Mouse (Mus musculus) midbrain, embryonic 15.5 days (tissue): ENCODE results near the gene Clnk. TPM values are rescaled to one million over a fixed set of nuclear protein-coding genes. Genes with fewer than 3 reads are reported as not detected.

Source experiments
- ATAC-seq: fragments of 200-750 bp; cut with Nextera tagmentation; replicated peaks from 2 replicates; pipeline ENCODE4 v1.8.0; 2017; ENCODE audit warnings: moderate TSS enrichment
- H3K27ac ChIP-seq: fragments of 300-500 bp; sonication (generic); 2 replicates; pipeline ENCODE4 v1.5.1; 2015; ENCODE audit warnings: mild to moderate bottlenecking, inconsistent platforms
- H3K27me3 ChIP-seq: fragments of 300-500 bp; sonication (generic); replicated peaks from 2 replicates; pipeline ENCODE4 v1.6.1; 2015; ENCODE audit warnings: inconsistent platforms
- H3K36me3 ChIP-seq: fragments of 300-500 bp; sonication (generic); replicated peaks from 2 replicates; pipeline ENCODE4 v1.6.1; 2015; ENCODE audit warnings: inconsistent platforms
- H3K4me1 ChIP-seq: fragments of 300-500 bp; sonication (generic); 2 replicates; pipeline ENCODE4 v1.6.1; 2015; ENCODE audit warnings: inconsistent platforms
- H3K4me2 ChIP-seq: fragments of 300-500 bp; sonication (generic); 2 replicates; pipeline ENCODE4 v1.6.1; 2015; ENCODE audit warnings: inconsistent platforms, mild to moderate bottlenecking, moderate library complexity
- H3K4me3 ChIP-seq: fragments of 300-500 bp; sonication (generic); 2 replicates; pipeline ENCODE4 v1.5.1; 2015; ENCODE audit warnings: mild to moderate bottlenecking, inconsistent platforms
- H3K9ac ChIP-seq: fragments of 300-500 bp; sonication (generic); 2 replicates; pipeline ENCODE4 v1.6.1; 2015; ENCODE audit warnings: mild to moderate bottlenecking, inconsistent platforms
- H3K9me3 ChIP-seq: fragments of 300-500 bp; sonication (generic); 2 replicates; pipeline ENCODE4 v1.6.1; 2016; ENCODE audit warnings: inconsistent platforms
- WGBS: fragments of 180-500 bp; shearing (Covaris S2); methylation state at CpG from one replicate; pipeline ENCODE4 v1.1.7; 2015; ENCODE audit warnings: mixed read lengths; 5-methylcytosine and 5-hydroxymethylcytosine counted together
- polyA plus RNA-seq: library from polyadenylated mRNA; unstranded; fragments of >200 nt; fragmentation: Nextera tagmentation; extraction: Ambion mirVana; gene quantifications from 2 replicates; pipeline ENCODE4 v1.2.1, GENCODE M21; 2015

Gene Clnk
- polyA plus RNA-seq, 1 experiment from 2014 or later = 0.13 TPM

- H3K9me3 ChIP-seq = no peaks in the 10 kb centered on the region
- H3K27ac ChIP-seq = no peak overlapping the region
- no peaks in the 10 kb centered on the region for H3K27me3 ChIP-seq
- no peak for ATAC-seq
- 98% methylated on average over 1 of the region's 1 CpGs for WGBS
- no peak overlapping the region for H3K9ac ChIP-seq
- no peaks in the 10 kb centered on the region for H3K36me3 ChIP-seq
- H3K4me2 ChIP-seq = no peak overlapping the region
- H3K4me1 ChIP-seq = no peaks in the 10 kb centered on the region
- H3K4me3 ChIP-seq = no peak overlapping the region
Measured at GRCm38 (mm10) chr5:38839981-38840380, 36.6 kb downstream of the Clnk start.

- no peak overlapping the region for H3K4me2 ChIP-seq
- ATAC-seq = no peak
- no peaks in the 10 kb centered on the region for H3K36me3 ChIP-seq
- no peak overlapping the region for H3K9ac ChIP-seq
- no peaks in the 10 kb centered on the region for H3K4me1 ChIP-seq
- H3K27me3 ChIP-seq = no peaks in the 10 kb centered on the region
- H3K4me3 ChIP-seq = no peak overlapping the region
- 91% methylated on average over 6 of the region's 6 CpGs for WGBS
- no peak overlapping the region for H3K27ac ChIP-seq
- no peaks in the 10 kb centered on the region for H3K9me3 ChIP-seq
Measured at GRCm38 (mm10) chr5:38827310-38827709, 49.3 kb downstream of the Clnk start.

- H3K9ac ChIP-seq = no peak overlapping the region
- H3K4me1 ChIP-seq = no peaks in the 10 kb centered on the region
- no peak for ATAC-seq
- 81% methylated on average over 5 of the region's 5 CpGs for WGBS
- no peak overlapping the region for H3K27ac ChIP-seq
- no peaks in the 10 kb centered on the region for H3K36me3 ChIP-seq
- H3K4me2 ChIP-seq = no peak overlapping the region
- H3K4me3 ChIP-seq = no peak overlapping the region
- H3K27me3 ChIP-seq = no peaks in the 10 kb centered on the region
- no peaks in the 10 kb centered on the region for H3K9me3 ChIP-seq
Measured at GRCm38 (mm10) chr5:38826586-38826985, 50.0 kb downstream of the Clnk start.

- no peak overlapping the region for H3K27ac ChIP-seq
- no peak overlapping the region for H3K4me3 ChIP-seq
- no peaks in the 10 kb centered on the region for H3K36me3 ChIP-seq
- 57% methylated on average over 14 of the region's 14 CpGs for WGBS
- no peaks in the 10 kb centered on the region for H3K27me3 ChIP-seq
- H3K9me3 ChIP-seq = no peaks in the 10 kb centered on the region
- no peak overlapping the region for H3K9ac ChIP-seq
- ATAC-seq = no peak
- H3K4me2 ChIP-seq = no peak overlapping the region
- no peaks in the 10 kb centered on the region for H3K4me1 ChIP-seq
Measured at GRCm38 (mm10) chr5:38824132-38824965, 52.3 kb downstream of the Clnk start.

GRCm38 (mm10) chr5:38813391-38814109 lies 63.1 kb downstream of the Clnk start:
- peak; percentile 50; the same call in 1 of the 2 replicates for ATAC-seq
- H3K4me1 ChIP-seq = peaks cover 6% of the 10 kb centered on the region; the same call in 1 of the 2 replicates
- H3K4me3 ChIP-seq = no peak overlapping the region
- H3K27ac ChIP-seq = no peak overlapping the region
- WGBS = 52% methylated on average over 9 of the region's 9 CpGs
- H3K36me3 ChIP-seq = no peaks in the 10 kb centered on the region
- H3K9me3 ChIP-seq = no peaks in the 10 kb centered on the region
- no peak overlapping the region for H3K4me2 ChIP-seq
- H3K27me3 ChIP-seq = no peaks in the 10 kb centered on the region
- H3K9ac ChIP-seq = no peak overlapping the region

- 69% methylated on average over 7 of the region's 7 CpGs for WGBS
- H3K4me1 ChIP-seq = peaks cover 6% of the 10 kb centered on the region; the same call in 1 of the 2 replicates
- no peaks in the 10 kb centered on the region for H3K27me3 ChIP-seq
- no peak overlapping the region for H3K27ac ChIP-seq
- H3K9me3 ChIP-seq = no peaks in the 10 kb centered on the region
- no peak overlapping the region for H3K9ac ChIP-seq
- no peak overlapping the region for H3K4me2 ChIP-seq
- ATAC-seq = no peak
- H3K36me3 ChIP-seq = no peaks in the 10 kb centered on the region
- no peak overlapping the region for H3K4me3 ChIP-seq
Measured at GRCm38 (mm10) chr5:38812916-38813315, 63.7 kb downstream of the Clnk start.

GRCm38 (mm10) chr5:38812386-38812785 lies 64.2 kb downstream of the Clnk start:
- no peak for ATAC-seq
- Histone ChIP-seq H3K4me2 (no peak overlapping the region), H3K27ac (no peak overlapping the region)

GRCm38 (mm10) chr5:38798910-38799309 lies 77.7 kb downstream of the Clnk start:
- Histone ChIP-seq H3K36me3 (no peaks in the 10 kb centered on the region), H3K27me3 (no peaks in the 10 kb centered on the region), H3K4me1 (peaks cover 4% of the 10 kb centered on the region; the same call in 1 of the 2 replicates), H3K9ac (no peak overlapping the region), H3K4me2 (no peak overlapping the region), H3K27ac (no peak overlapping the region), H3K4me3 (no peak overlapping the region), H3K9me3 (no peaks in the 10 kb centered on the region)
- no peak for ATAC-seq
- 86% methylated on average over 7 of the region's 7 CpGs for WGBS

More at GRCm38 (mm10) chr5:38812386-38812785, 64.2 kb downstream of the Clnk start:
- H3K36me3 ChIP-seq = no peaks in the 10 kb centered on the region
- H3K9ac ChIP-seq = no peak overlapping the region
- H3K27me3 ChIP-seq = no peaks in the 10 kb centered on the region
- peaks cover 6% of the 10 kb centered on the region; the same call in 1 of the 2 replicates for H3K4me1 ChIP-seq
- no peak overlapping the region for H3K4me3 ChIP-seq
- H3K9me3 ChIP-seq = no peaks in the 10 kb centered on the region
- WGBS = 48% methylated on average over 7 of the region's 7 CpGs

GRCm38 (mm10) chr5:38795139-38795538 lies 81.5 kb downstream of the Clnk start:
- 51% methylated on average over 11 of the region's 11 CpGs for WGBS
- no peak overlapping the region for H3K27ac ChIP-seq

GRCm38 (mm10) chr5:38791116-38791515 lies 85.5 kb downstream of the Clnk start:
- 76% methylated on average over 2 of the region's 2 CpGs for WGBS
- no peaks in the 10 kb centered on the region for H3K36me3 ChIP-seq
- H3K4me3 ChIP-seq = no peak overlapping the region
- H3K9ac ChIP-seq = no peak overlapping the region
- peaks cover 20% of the 10 kb centered on the region for H3K4me1 ChIP-seq
- H3K27ac ChIP-seq = no peak overlapping the region
- ATAC-seq = no peak
- no peaks in the 10 kb centered on the region for H3K27me3 ChIP-seq
- no peaks in the 10 kb centered on the region for H3K9me3 ChIP-seq
- no peak overlapping the region for H3K4me2 ChIP-seq

More at GRCm38 (mm10) chr5:38795139-38795538, 81.5 kb downstream of the Clnk start:
- ATAC-seq = peak; percentile 69; the same call in 1 of the 2 replicates
- Histone ChIP-seq H3K4me2 (no peak overlapping the region), H3K27me3 (no peaks in the 10 kb centered on the region), H3K9ac (no peak overlapping the region), H3K4me1 (peaks cover 4% of the 10 kb centered on the region; the same call in 1 of the 2 replicates), H3K9me3 (no peaks in the 10 kb centered on the region), H3K36me3 (no peaks in the 10 kb centered on the region), H3K4me3 (no peak overlapping the region)

GRCm38 (mm10) chr5:38788820-38789219 lies 87.8 kb downstream of the Clnk start:
- H3K27ac ChIP-seq = no peak overlapping the region
- H3K27me3 ChIP-seq = no peaks in the 10 kb centered on the region
- no peaks in the 10 kb centered on the region for H3K9me3 ChIP-seq
- 88% methylated on average over 5 of the region's 5 CpGs for WGBS
- no peak overlapping the region for H3K4me2 ChIP-seq
- H3K4me3 ChIP-seq = no peak overlapping the region
- H3K9ac ChIP-seq = no peak overlapping the region
- peaks cover 17% of the 10 kb centered on the region for H3K4me1 ChIP-seq
- no peaks in the 10 kb centered on the region for H3K36me3 ChIP-seq
- no peak; the same call in 1 of the 2 replicates for ATAC-seq

- Histone ChIP-seq H3K4me2 (peak overlapping the region; percentile 44), H3K9me3 (no peaks in the 10 kb centered on the region), H3K36me3 (no peaks in the 10 kb centered on the region), H3K9ac (0 out of 2 replicates have a peak overlapping the region, but pooled peaks have one; percentile 4), H3K27me3 (no peaks in the 10 kb centered on the region), H3K4me3 (no peak overlapping the region), H3K27ac (peak overlapping the region; percentile 53), H3K4me1 (peaks cover 17% of the 10 kb centered on the region)
- 26% methylated on average over 15 of the region's 15 CpGs for WGBS
- ATAC-seq = peak; percentile 69
Measured at GRCm38 (mm10) chr5:38787851-38788520, 88.6 kb downstream of the Clnk start.
